Mouse (Mus musculus) liver, postnatal 0 days (tissue): ENCODE results near the gene Donson.

Experiments
- CTCF ChIP-seq: sonication (generic); IDR thresholded peaks from 2 replicates; pipeline ENCODE4 v1.5.1; 2016; ENCODE audit warnings: antibody characterized with exemption, low read depth
- EP300 ChIP-seq: IDR thresholded peaks from 2 replicates; pipeline ENCODE4 v1.6.1; 2016; ENCODE audit warnings: antibody characterized with exemption, low read depth, mild to moderate bottlenecking

- TF ChIP-seq CTCF (no peak), EP300 (no peak)
Measured at GRCm38 (mm10) chr16:91655285-91655684, 33.3 kb downstream of the Donson start.
